ENCODE assay signal across 16 mouse cellular contexts in genomic region chr3:53919941-53920340, GRCm38 (mm10).
"Had no signal": no experiment of that assay in that cellular context is flagged by ENCODE, and none has a peak within 500 bp of the region (broad histone marks: within the 10 kb centered on the region; RNA-seq: fewer than 3 reads in every experiment).

No protein-coding gene starts in this region.

- H3K9me3 ChIP-seq: intestine, embryonic 15.5 days; kidney, embryonic 15.5 days; limb, embryonic 10.5 days; liver, embryonic 15.5 days; midbrain, embryonic 10.5 days; neural tube, embryonic 15.5 days; stomach, embryonic 15.5 days had no signal

- H3K9ac ChIP-seq: intestine, embryonic 15.5 days; kidney, embryonic 15.5 days; liver, embryonic 15.5 days; neural tube, embryonic 15.5 days; stomach, embryonic 15.5 days had no signal

- H3K36me3 ChIP-seq: intestine, embryonic 15.5 days; kidney, embryonic 15.5 days; limb, embryonic 10.5 days; liver, embryonic 15.5 days; midbrain, embryonic 10.5 days; neural tube, embryonic 15.5 days; stomach, embryonic 15.5 days had no signal

- H3K4me1 ChIP-seq: intestine, embryonic 15.5 days; kidney, embryonic 15.5 days; limb, embryonic 10.5 days; liver, embryonic 15.5 days; midbrain, embryonic 10.5 days; neural tube, embryonic 15.5 days; stomach, embryonic 15.5 days had no signal

- H3K4me2 ChIP-seq: intestine, embryonic 15.5 days; kidney, embryonic 15.5 days; liver, embryonic 11.5 days; liver, embryonic 15.5 days; neural tube, embryonic 15.5 days; stomach, embryonic 15.5 days had no signal

- DNase-seq: kidney, adult 18-20 months; kidney, postnatal 14 days; lung, postnatal 4 days; midbrain, embryonic 14.5 days; right cerebral cortex, adult 18-20 months; right cerebral cortex, postnatal 4 days; thymus, postnatal 36 days had no signal

- H3K27ac ChIP-seq: intestine, embryonic 15.5 days; kidney, embryonic 15.5 days; limb, embryonic 10.5 days; liver, embryonic 15.5 days; midbrain, embryonic 10.5 days; neural tube, embryonic 15.5 days; stomach, embryonic 15.5 days had no signal

- H3K4me3 ChIP-seq: intestine, embryonic 15.5 days; kidney, embryonic 15.5 days; limb, embryonic 10.5 days; liver, embryonic 15.5 days; midbrain, embryonic 10.5 days; myocyte; neural tube, embryonic 15.5 days; stomach, embryonic 15.5 days had no signal

- ATAC-seq: intestine, embryonic 15.5 days had no signal

- H3K27me3 ChIP-seq: intestine, embryonic 15.5 days; kidney, embryonic 15.5 days; liver, embryonic 15.5 days; neural tube, embryonic 15.5 days; stomach, embryonic 15.5 days had no signal
